Mouse (Mus musculus) lung, postnatal 36 days (tissue): ENCODE data around the gene Rtkn.

Experiments
- DNase-seq: peaks from one replicate; pipeline ENCODE4 v3.0.0; 2022; ENCODE audit warnings: mixed read lengths

The Rtkn gene

GRCm38 (mm10) chr6:83141636-83142035 lies 6.4 kb downstream of the Rtkn start:
- DNase-seq: no peak

DNA sequence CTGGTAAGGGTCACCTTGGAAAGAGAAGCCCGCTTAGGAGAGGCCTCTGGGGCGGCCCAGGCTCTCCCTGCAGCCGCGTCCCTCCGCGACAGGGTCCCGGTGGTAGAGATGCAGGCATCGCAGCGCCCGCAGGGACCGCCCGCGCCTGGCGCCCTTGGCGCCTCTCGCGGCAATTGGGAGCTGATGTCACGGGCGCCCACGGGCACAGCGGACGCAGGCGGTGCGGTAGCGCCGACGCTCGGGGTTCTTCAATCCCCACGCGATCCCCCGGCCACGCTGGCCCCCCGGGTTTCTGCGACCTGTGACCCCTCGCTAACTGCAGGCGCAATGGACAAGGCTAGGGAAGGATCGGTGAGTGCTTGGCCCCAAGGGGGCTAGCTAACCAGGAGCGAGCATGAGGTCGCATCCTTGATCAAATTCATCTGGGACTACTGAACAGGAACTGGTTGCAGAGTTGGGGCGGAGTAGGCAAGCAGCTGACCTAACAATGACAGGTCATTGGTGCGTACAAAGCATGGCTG lies 7.0 kb downstream of the Rtkn start:
- no peak for DNase-seq

DNA sequence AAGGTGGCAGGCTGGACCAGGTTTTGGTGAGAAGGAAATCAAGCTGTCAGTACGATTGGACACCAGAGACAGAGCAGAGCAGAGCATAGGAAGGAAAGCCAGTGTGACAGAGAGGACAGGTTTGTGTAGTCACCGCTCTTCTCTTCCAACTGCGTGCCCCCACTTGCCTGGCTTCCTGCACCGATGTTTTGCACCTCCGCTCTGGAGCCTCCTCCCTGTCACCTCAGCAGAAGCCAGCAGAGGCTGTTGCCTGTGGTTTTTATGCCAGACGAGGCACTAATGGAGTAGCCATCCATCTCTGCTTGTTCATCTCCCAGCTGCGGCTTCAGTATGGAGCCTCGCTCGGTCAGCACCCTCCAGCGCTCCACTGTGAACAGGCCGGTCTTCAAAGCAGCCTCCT lies 7.6 kb downstream of the Rtkn start:
- no peak for DNase-seq

DNA sequence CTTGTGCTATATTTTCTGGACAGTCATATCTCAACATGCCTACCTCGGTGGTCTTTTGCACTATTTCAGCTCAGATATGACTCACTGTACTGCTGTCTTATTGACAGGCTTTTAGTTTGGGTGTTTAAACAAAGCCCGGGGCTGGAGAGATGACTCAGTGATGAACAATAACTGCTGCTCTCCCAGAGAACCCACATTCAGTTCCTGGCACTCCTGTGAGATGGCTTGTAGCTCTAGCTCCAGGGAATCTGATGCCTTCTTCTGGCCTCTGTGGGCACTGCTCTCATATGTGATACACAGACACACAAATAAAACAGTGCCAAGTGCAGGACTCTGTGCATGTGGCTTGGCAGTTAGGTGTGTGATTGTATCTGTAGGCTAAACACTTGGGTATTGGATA lies 9.9 kb downstream of the Rtkn start:
- no peak for DNase-seq

DNA sequence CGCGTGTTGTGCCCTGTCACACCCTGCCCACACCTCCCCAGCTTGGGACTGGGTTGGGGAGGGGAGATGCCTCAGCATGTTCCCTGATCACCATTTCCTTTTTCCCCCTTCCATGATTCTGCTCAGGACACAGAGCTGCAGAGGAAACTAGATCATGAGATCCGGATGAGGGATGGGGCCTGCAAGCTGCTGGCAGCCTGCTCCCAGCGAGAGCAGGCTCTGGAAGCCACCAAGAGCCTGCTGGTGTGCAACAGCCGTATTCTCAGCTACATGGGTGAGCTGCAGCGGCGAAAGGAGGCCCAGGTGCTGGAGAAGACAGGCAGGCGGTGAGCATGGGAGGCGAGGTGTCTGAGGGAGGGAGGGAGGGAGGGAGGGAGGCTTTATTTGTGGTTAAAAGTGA lies 10.5 kb downstream of the Rtkn start:
- DNase-seq: no peak

DNA sequence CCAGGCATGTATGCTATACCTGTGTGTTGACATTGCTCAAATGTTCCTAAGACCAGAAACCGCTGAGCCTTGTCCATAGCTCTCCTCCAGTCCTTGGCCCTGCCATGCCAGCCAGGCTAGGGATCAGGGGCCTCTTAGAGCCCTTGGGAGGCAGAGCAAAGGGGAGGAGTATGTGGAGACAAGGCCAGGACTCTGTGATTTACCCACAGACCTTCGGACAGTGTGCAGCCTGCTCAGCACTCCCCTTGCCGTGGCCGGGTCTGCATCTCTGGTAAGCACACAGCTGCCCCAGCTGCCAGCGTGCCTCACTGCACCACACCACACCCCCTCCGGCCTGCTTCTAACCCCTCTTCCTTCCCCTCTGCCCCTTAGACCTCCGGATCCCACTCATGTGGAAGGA lies 12.0 kb downstream of the Rtkn start:
- no peak for DNase-seq

- no peak for DNase-seq
Measured at GRCm38 (mm10) chr6:83151721-83152120, 16.5 kb downstream of the Rtkn start.

- no peak for DNase-seq
Measured at GRCm38 (mm10) chr6:83153038-83153437, 17.8 kb downstream of the Rtkn start.

DNA sequence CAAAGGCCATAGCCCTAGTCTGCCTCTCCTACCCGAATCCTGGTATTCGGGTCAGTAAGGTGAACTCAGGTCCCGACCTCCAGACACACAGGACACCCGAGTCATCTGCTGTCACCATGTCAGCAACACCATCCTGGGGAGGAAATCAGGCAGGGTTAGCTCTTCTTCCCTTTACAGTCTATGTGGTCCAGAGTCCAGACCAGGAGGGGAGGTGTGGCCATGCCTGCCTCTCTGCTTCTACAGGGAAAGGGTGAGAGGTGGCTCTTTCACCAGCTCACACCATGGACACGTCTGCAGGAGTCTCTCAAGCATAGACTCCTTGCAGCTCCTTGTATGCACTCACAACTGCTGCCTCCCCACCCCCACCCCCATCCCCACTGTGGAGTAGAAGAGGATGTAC lies 18.2 kb downstream of the Rtkn start:
- no peak for DNase-seq

DNA sequence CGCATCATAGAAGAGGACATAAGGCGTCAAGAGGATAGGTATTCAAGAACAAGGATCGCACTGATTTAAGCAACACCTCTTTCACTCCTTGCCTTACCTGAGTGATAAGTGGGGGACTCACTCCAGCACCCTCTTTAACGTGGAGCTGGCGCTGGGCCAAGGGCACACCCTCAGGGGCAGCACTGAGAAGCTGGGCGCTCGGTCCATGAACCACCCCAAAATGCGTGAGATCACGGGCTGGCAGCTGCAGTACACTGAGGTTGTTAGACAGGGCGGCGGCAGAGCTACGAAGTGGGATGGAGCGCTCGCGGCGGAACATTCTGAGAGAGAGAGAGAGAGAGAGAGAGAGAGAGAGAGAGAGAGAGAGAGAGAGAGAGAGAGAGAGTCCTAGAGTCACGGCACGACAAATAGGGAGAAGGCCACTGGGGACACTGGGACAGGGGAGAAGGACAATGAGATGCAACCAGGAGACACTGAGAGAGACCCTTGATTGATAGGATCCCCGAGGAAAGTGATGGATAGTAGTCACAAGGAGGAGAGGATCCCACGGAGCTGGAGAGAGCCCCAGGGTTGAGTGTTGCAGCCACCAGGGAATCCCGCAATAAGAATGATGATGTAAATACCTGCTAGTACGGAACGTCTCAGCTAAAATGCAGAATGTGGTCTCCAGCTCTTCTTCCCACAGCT lies 20.4 kb downstream of the Rtkn start:
- no peak for DNase-seq

- DNase-seq: peak; percentile 61
Measured at GRCm38 (mm10) chr6:83156259-83156684, 21.0 kb downstream of the Rtkn start, which contains the start of the genes Wdr54 and 1700003E16Rik. Wdr54 (minus strand) TSS chr6:83156397. 1700003E16Rik (plus strand) TSS chr6:83156404.

DNA sequence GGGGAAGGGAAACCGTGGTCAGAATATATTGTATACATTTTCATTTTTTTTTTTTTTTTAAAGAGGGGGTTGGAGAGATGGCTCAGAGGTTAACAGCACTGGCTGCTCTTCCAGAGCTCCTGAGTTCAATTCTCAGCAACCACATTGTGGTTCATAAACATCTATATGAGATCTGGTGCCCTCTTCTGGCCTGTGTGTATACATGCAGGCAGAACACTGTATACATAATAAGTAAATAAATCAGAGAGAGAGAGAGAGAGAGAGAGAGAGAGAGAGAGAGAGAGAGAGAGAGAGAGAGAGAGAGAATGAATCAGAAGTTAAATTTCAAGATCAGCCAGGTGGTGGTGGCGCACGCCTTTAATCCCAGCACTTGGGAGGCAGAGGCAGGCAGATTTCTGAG lies 24.2 kb downstream of the Rtkn start:
- peak; percentile 37 for DNase-seq

GRCm38 (mm10) chr6:83161442-83161841 lies 26.2 kb downstream of the Rtkn start:
- DNase-seq: no peak

DNA sequence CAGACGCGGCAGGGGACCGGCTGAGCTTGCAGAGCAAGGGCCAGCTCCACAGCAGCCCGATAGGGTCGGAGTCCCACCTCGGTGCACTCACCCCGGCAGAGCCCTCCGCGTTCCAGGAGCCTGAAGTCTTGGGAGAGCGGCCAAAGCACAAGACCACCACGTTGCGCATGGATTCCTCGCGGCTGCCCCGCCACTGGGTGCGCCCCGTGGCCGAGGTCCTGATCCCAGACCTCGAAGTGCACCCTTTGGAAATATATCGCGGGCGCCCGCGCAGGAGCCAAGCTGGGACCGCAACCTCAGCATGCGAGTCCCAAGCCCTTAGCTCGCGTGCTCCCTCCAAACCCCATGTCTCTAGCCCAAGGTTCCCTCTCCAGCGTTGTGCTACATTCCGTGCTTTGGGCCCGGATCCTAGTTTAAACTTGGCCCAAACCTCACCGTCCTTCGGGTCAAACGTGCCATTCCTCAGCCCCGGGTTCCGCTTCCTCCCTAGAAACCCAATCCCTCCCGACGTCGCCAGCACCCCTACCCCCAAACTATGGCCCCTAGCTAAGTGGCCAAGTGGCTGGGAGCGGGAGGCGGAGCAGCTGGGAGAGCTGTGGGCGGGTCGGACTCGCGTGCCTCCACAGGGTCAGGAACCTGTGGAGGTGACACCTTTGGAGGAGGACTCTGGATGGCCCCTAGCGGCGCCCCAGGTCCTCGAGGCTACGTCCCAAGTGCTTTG lies 26.8 kb downstream of the Rtkn start:
- peak; percentile 52 for DNase-seq

- peak; percentile 80 for DNase-seq
Measured at GRCm38 (mm10) chr6:83162701-83163100, 27.4 kb downstream of the Rtkn start.

DNA sequence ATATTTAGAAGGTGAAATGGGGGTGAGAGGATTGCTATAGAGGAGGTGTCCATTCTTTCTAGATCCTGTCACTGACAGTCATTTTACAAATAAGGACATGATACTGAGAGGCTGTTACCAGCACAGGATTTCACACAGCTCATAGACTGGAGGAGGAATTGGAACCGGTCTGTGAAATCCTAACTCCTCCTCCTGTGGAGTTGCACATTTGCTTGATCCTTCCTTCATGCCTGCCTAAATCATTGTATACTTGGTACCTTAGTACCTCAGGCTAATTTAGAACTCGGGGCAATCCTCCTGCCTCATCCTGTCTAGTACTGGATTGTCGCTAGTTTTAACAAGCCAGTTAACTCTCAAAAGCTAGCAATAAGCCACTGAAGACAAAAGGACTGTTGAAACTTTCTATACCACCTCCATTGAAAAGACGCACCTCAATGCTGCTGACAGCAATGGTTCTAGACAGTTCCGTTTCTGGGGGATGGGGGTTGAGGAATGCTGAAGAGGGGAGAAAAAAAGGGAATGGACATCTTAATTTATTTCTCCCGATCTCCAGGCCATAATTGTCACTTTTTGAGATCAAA lies 29.9 kb downstream of the Rtkn start:
- DNase-seq: no peak

GRCm38 (mm10) chr6:83165607-83166242 lies 30.5 kb downstream of the Rtkn start, which contains the start of gene Dctn1:
Dctn1 (plus strand) TSS chr6:83165920.
- peak; percentile 96 for DNase-seq

- peak; percentile 21 for DNase-seq
Measured at GRCm38 (mm10) chr6:83166243-83166630, 31.0 kb downstream of the Rtkn start.

DNA sequence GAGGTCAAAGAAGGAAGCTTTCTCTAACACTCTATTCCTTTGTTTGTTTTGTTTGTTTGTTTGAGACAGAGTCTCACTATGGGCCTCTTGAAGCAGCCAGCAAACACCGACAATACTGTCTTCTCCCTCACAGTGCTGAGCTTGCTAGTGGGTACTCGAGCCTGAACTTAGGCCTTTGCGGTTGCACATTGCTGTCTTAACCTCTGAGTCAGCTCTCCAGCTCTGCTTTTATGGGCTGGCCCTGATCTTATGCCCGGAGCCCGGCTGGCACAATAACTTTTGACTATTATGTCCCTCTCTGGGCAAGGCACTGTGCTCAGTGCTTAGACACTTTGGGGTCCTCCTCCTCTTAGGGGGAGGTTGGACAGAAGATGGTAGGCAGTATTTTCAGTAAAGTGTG lies 34.6 kb downstream of the Rtkn start:
- peak; percentile 29 for DNase-seq

DNA sequence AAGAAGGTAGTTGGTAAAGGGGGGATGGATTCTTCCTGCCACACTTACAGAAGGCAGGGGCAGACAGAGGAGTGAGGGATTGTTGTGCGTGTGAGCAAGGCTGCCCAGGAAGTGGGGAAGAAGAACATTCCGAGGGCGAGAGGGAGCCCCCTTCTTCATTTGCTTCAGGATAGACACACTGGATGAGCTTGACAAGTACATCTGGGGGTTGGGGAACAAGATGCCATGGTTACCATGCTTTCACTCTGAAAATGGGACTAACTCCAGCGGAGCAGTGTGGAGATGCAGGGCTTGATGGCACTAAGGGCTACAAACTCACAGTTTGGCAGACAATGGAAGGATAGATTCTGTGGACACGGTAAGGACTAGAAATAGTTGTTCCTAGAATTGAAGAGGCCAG lies 35.8 kb downstream of the Rtkn start:
- DNase-seq: no peak

DNA sequence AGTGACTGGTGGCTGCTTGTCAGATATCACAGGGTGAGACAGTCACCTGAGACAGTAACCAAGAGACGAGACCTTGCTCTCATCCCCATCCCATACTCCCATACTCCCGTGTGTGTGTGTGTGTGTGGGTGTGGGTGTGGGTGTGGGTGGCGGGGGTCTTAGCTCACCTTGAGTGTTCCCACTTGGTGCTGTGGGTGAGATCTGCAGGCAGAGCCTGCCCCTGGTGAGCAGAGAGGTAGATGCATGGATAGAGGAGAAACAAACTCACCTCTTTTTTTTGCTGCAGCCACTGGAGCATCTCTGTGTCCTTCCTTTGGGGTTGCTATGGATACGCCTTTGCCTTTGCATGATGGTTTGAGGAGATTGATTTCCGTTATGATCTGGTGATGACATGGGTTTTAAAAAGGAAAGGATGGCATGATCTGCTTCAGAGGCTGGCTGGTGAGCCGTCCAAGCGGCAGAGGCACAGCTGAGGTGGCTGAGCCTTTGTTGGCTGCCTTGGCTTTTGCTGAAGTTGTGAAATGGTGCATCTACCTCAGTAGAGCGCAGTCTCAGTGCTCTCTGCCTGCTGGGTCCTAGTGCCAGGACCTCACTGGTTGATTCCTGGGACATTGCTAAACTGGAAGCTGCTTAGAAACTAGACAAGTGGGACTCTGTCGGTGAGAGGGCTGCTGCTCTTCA lies 37.1 kb downstream of the Rtkn start:
- DNase-seq: no peak

DNA sequence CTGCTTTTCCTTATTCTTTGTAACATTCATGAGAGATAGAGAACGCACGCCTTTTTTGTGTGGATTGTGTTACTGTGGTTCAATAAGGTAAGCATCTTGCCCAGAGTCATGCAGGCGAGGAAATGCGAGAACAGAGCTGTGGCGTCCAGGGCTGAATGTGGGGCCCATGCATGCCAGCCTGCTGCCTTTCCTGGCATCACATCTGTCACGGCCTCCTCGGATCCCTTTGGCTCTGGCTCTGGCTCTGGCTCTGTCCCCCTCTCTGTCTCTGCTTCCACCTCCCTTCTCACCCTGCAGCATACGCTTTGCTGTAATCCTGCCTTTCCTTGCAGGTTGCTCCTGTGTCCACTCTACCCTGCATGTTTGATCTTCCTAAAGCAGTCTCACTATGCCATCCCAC lies 40.7 kb downstream of the Rtkn start:
- DNase-seq: no peak
